Mouse (Mus musculus) ovary, postnatal 36 days (tissue): ENCODE results near the gene Itga9.

Experiments used
- DNase-seq: peaks from one replicate; pipeline ENCODE4 v3.0.0; 2022; ENCODE audit warnings: low spot score, mixed read lengths

The Itga9 gene

GRCm38 (mm10) chr9:118688248-118688647 lies 81.8 kb downstream of the Itga9 start:
- no peak for DNase-seq

- no peak for DNase-seq
Measured at GRCm38 (mm10) chr9:118688921-118689451, 82.5 kb downstream of the Itga9 start.

GRCm38 (mm10) chr9:118693256-118693655 lies 86.8 kb downstream of the Itga9 start:
- DNase-seq: no peak

- no peak for DNase-seq
Measured at GRCm38 (mm10) chr9:118694420-118694825, 87.9 kb downstream of the Itga9 start.

GRCm38 (mm10) chr9:118698191-118698590 lies 91.7 kb downstream of the Itga9 start:
- no peak for DNase-seq

- no peak for DNase-seq
Measured at GRCm38 (mm10) chr9:118699716-118700115, 93.2 kb downstream of the Itga9 start.

GRCm38 (mm10) chr9:118700889-118701288 lies 94.4 kb downstream of the Itga9 start:
- DNase-seq: no peak

GRCm38 (mm10) chr9:118701791-118702190 lies 95.3 kb downstream of the Itga9 start:
- no peak for DNase-seq

- DNase-seq: no peak
Measured at GRCm38 (mm10) chr9:118703146-118703545, 96.7 kb downstream of the Itga9 start.

GRCm38 (mm10) chr9:118705381-118706074 lies 99.0 kb downstream of the Itga9 start:
- no peak for DNase-seq

GRCm38 (mm10) chr9:118706176-118706975 lies 99.9 kb downstream of the Itga9 start:
- DNase-seq: no peak

- DNase-seq: no peak
Measured at GRCm38 (mm10) chr9:118710625-118711024, 104.1 kb downstream of the Itga9 start.

- no peak for DNase-seq
Measured at GRCm38 (mm10) chr9:118711749-118712148, 105.3 kb downstream of the Itga9 start.

GRCm38 (mm10) chr9:118713515-118713914 lies 107.0 kb downstream of the Itga9 start:
- no peak for DNase-seq

- no peak for DNase-seq
Measured at GRCm38 (mm10) chr9:118714536-118714935, 108.0 kb downstream of the Itga9 start.

- no peak for DNase-seq
Measured at GRCm38 (mm10) chr9:118715971-118716628, 109.6 kb downstream of the Itga9 start.

GRCm38 (mm10) chr9:118717436-118717835 lies 110.9 kb downstream of the Itga9 start:
- no peak for DNase-seq

- DNase-seq: no peak
Measured at GRCm38 (mm10) chr9:118718511-118718910, 112.0 kb downstream of the Itga9 start.

GRCm38 (mm10) chr9:118721056-118721455 lies 114.6 kb downstream of the Itga9 start:
- DNase-seq: no peak

- no peak for DNase-seq
Measured at GRCm38 (mm10) chr9:118722789-118723325, 116.4 kb downstream of the Itga9 start.

GRCm38 (mm10) chr9:118725128-118725527 lies 118.6 kb downstream of the Itga9 start:
- DNase-seq: no peak

GRCm38 (mm10) chr9:118726550-118726949 lies 120.1 kb downstream of the Itga9 start:
- DNase-seq: no peak
